Comparison of ENCODE assay signal across 26 mouse cellular contexts in genomic region chr10:40450171-40450570, GRCm38 (mm10).
"Had no signal": no experiment of that assay in that cellular context is flagged by ENCODE, and none has a peak within 500 bp of the region (broad histone marks: within the 10 kb centered on the region; RNA-seq: fewer than 3 reads in every experiment).

No protein-coding gene starts in this region.

- H3K9ac ChIP-seq: heart, embryonic 13.5 days; heart, embryonic 15.5 days; hindbrain, embryonic 12.5 days; hindbrain, embryonic 14.5 days; intestine, embryonic 15.5 days; limb, embryonic 12.5 days had no signal

- H3K27me3 ChIP-seq: heart, embryonic 13.5 days; heart, embryonic 15.5 days; hindbrain, embryonic 12.5 days; intestine, embryonic 15.5 days; limb, embryonic 12.5 days had no signal

- H3K4me2 ChIP-seq: heart, embryonic 11.5 days; heart, embryonic 13.5 days; heart, embryonic 15.5 days; hindbrain, embryonic 12.5 days; hindbrain, embryonic 14.5 days; intestine, embryonic 15.5 days; limb, embryonic 12.5 days; liver, embryonic 11.5 days had no signal

- H3K9me3 ChIP-seq: heart, embryonic 13.5 days; heart, embryonic 15.5 days; hindbrain, embryonic 10.5 days; hindbrain, embryonic 12.5 days; intestine, embryonic 15.5 days; limb, embryonic 10.5 days; limb, embryonic 12.5 days had no signal

- ATAC-seq: hindbrain, embryonic 16.5 days; intestine, embryonic 15.5 days; intestine, postnatal 0 days had no signal

- H3K36me3 ChIP-seq: heart, embryonic 15.5 days; hindbrain, embryonic 12.5 days; intestine, embryonic 15.5 days; limb, embryonic 10.5 days; limb, embryonic 12.5 days had no signal

- DNase-seq: gastrocnemius, adult 2 months; gastrocnemius, postnatal 10 days; gastrocnemius, postnatal 25 days; heart, adult 2 months; heart, postnatal 14 days; heart, postnatal 4 days; kidney, adult 18-20 months; kidney, adult 8-10 months; kidney, postnatal 10 days; kidney, postnatal 25 days; kidney, postnatal 4 days; layer of hippocampus, adult 9-11 months; liver had no signal

- H3K27ac ChIP-seq: gastrocnemius, adult 2 months; heart, adult 2 months; heart, embryonic 13.5 days; heart, embryonic 15.5 days; hindbrain, embryonic 10.5 days; hindbrain, embryonic 12.5 days; hindbrain, embryonic 14.5 days; intestine, embryonic 15.5 days; limb, embryonic 10.5 days; limb, embryonic 12.5 days had no signal

- H3K4me3 ChIP-seq: gastrocnemius, adult 2 months; heart, adult 2 months; heart, embryonic 13.5 days; heart, embryonic 15.5 days; hindbrain, embryonic 10.5 days; hindbrain, embryonic 12.5 days; intestine, embryonic 15.5 days; left cerebral cortex, adult 2 months; limb, embryonic 10.5 days; limb, embryonic 12.5 days had no signal
